Mouse (Mus musculus) hindbrain, embryonic 11.5 days (tissue): ENCODE data around the gene Mroh9. TPM values are rescaled to one million over a fixed set of nuclear protein-coding genes. Genes with fewer than 3 reads are reported as not detected.

Experiments
- ATAC-seq: fragments of 200-750 bp; cut with Nextera tagmentation; 2 replicates; pipeline ENCODE4 v1.8.0; 2017; ENCODE audit warnings: mild to moderate bottlenecking, moderate TSS enrichment, moderate library complexity; ENCODE audit not compliant: low FRiP score
- DNase-seq: peaks from one replicate; pipeline ENCODE4 v3.0.0-alpha.2; 2015; ENCODE audit warnings: low spot score
- H3K27ac ChIP-seq: fragments of 300-500 bp; sonication (generic); 2 replicates; pipeline ENCODE4 v1.5.1; 2014; ENCODE audit warnings: mild to moderate bottlenecking, low read depth, low read length
- H3K27me3 ChIP-seq: fragments of 300-500 bp; sonication (generic); 2 replicates; pipeline ENCODE4 v1.6.1; 2014; ENCODE audit warnings: mild to moderate bottlenecking, low read length, moderate library complexity, mixed read lengths; ENCODE audit not compliant: control insufficient read depth, insufficient read depth
- H3K36me3 ChIP-seq: fragments of 300-500 bp; sonication (generic); 2 replicates; pipeline ENCODE4 v1.6.1; 2014; ENCODE audit warnings: mild to moderate bottlenecking, low read length, moderate library complexity, mixed read lengths; ENCODE audit not compliant: control insufficient read depth, insufficient read depth
- H3K4me1 ChIP-seq: fragments of 300-500 bp; sonication (generic); replicated peaks from 2 replicates; pipeline ENCODE4 v1.6.1; 2014; ENCODE audit warnings: low read length, mixed read lengths; ENCODE audit not compliant: control insufficient read depth, insufficient read depth
- H3K4me2 ChIP-seq: fragments of 300-500 bp; sonication (generic); replicated peaks from 2 replicates; pipeline ENCODE4 v1.6.1; 2014; ENCODE audit warnings: mild to moderate bottlenecking, low read depth, low read length
- H3K4me3 ChIP-seq: fragments of 300-500 bp; sonication (generic); 2 replicates; pipeline ENCODE4 v1.5.1; 2014; ENCODE audit warnings: low read depth, low read length
- H3K9ac ChIP-seq: fragments of 300-500 bp; sonication (generic); 2 replicates; pipeline ENCODE4 v1.6.1; 2014; ENCODE audit warnings: low read depth, low read length
- H3K9me3 ChIP-seq: fragments of 300-500 bp; sonication (generic); 2 replicates; pipeline ENCODE4 v1.6.1; 2016; ENCODE audit warnings: low read length; ENCODE audit not compliant: control insufficient read depth
- WGBS: fragments of 180-500 bp; shearing (Covaris S2); extraction: QIAGEN DNeasy Blood & Tissue Kit; methylation state at CpG from one replicate; pipeline ENCODE4 v1.1.7; 2014; 5-methylcytosine and 5-hydroxymethylcytosine counted together
- polyA plus RNA-seq: library from polyadenylated mRNA; unstranded; fragments of >200 nt; fragmentation: Nextera tagmentation; extraction: Ambion mirVana; gene quantifications from 2 replicates; pipeline ENCODE4 v1.2.1, GENCODE M21; 2014

Mroh9 gene
- polyA plus RNA-seq: not detected in 2 replicates

GRCm38 (mm10) chr1:163085570-163085969 lies at the start of gene Mroh9:
Gene Mroh9 (minus strand): TSS chr1:163085670.
- ATAC-seq (no peak), DNase-seq (no peak)
- H3K27me3 ChIP-seq: no peaks in the 10 kb centered on the region
- H3K36me3 ChIP-seq: no peaks in the 10 kb centered on the region
- H3K9ac ChIP-seq: no peak within 1 kb of the TSS
- H3K4me3 ChIP-seq: no peak within 1 kb of the TSS
- no peak within 1 kb of the TSS for H3K27ac ChIP-seq
- H3K4me2 ChIP-seq: no peak within 1 kb of the TSS
- 89% methylated on average over 2 of the region's 2 CpGs for WGBS
- no peaks in the 10 kb centered on the region for H3K4me1 ChIP-seq
- H3K9me3 ChIP-seq: no peaks in the 10 kb centered on the region

- DNase-seq (no peak), ATAC-seq (no peak)
- H3K4me2 ChIP-seq: no peak overlapping the region
- H3K9me3 ChIP-seq: no peaks in the 10 kb centered on the region
- no peak overlapping the region for H3K4me3 ChIP-seq
- H3K36me3 ChIP-seq: no peaks in the 10 kb centered on the region
- H3K9ac ChIP-seq: no peak overlapping the region
- no peak overlapping the region for H3K27ac ChIP-seq
- WGBS: 75% methylated on average over 3 of the region's 3 CpGs
- H3K27me3 ChIP-seq: no peaks in the 10 kb centered on the region
- H3K4me1 ChIP-seq: no peaks in the 10 kb centered on the region
Measured at GRCm38 (mm10) chr1:163129976-163130375, 44.5 kb upstream of the Mroh9 start.

GRCm38 (mm10) chr1:163129129-163129900 lies 43.8 kb upstream of the Mroh9 start:
- no peak for DNase-seq
- WGBS: 73% methylated on average over 9 of the region's 9 CpGs
- no peak for ATAC-seq

GRCm38 (mm10) chr1:163126175-163126881 lies 40.9 kb upstream of the Mroh9 start:
- Histone ChIP-seq H3K9me3 (no peaks in the 10 kb centered on the region), H3K36me3 (no peaks in the 10 kb centered on the region), H3K27ac (no peak overlapping the region), H3K4me1 (no peaks in the 10 kb centered on the region), H3K27me3 (no peaks in the 10 kb centered on the region), H3K4me2 (no peak overlapping the region), H3K9ac (no peak overlapping the region), H3K4me3 (no peak overlapping the region)
- no peak for ATAC-seq
- no peak for DNase-seq
- 79% methylated on average over 7 of the region's 7 CpGs for WGBS

More at GRCm38 (mm10) chr1:163129129-163129900, 43.8 kb upstream of the Mroh9 start:
- no peaks in the 10 kb centered on the region for H3K36me3 ChIP-seq
- no peak overlapping the region for H3K4me3 ChIP-seq
- no peaks in the 10 kb centered on the region for H3K9me3 ChIP-seq
- no peak overlapping the region for H3K27ac ChIP-seq
- no peak overlapping the region for H3K9ac ChIP-seq
- H3K27me3 ChIP-seq: no peaks in the 10 kb centered on the region
- H3K4me1 ChIP-seq: no peaks in the 10 kb centered on the region
- H3K4me2 ChIP-seq: no peak overlapping the region

- Histone ChIP-seq H3K4me1 (no peaks in the 10 kb centered on the region), H3K27ac (no peak overlapping the region), H3K9ac (no peak overlapping the region), H3K36me3 (no peaks in the 10 kb centered on the region), H3K4me2 (no peak overlapping the region), H3K4me3 (no peak overlapping the region), H3K9me3 (no peaks in the 10 kb centered on the region), H3K27me3 (no peaks in the 10 kb centered on the region)
- 96% methylated on average over 1 of the region's 1 CpGs for WGBS
- no peak for DNase-seq
- ATAC-seq: no peak
Measured at GRCm38 (mm10) chr1:163122414-163122813, 36.9 kb upstream of the Mroh9 start.

GRCm38 (mm10) chr1:163113461-163114174 lies 28.1 kb upstream of the Mroh9 start:
- H3K9ac ChIP-seq: no peak overlapping the region
- no peaks in the 10 kb centered on the region for H3K9me3 ChIP-seq
- no peak overlapping the region for H3K4me2 ChIP-seq
- H3K4me3 ChIP-seq: no peak overlapping the region
- WGBS: 77% methylated on average over 8 of the region's 8 CpGs
- no peak for DNase-seq
- no peaks in the 10 kb centered on the region for H3K36me3 ChIP-seq
- H3K27me3 ChIP-seq: no peaks in the 10 kb centered on the region
- H3K27ac ChIP-seq: no peak overlapping the region
- no peaks in the 10 kb centered on the region for H3K4me1 ChIP-seq
- no peak for ATAC-seq

- H3K4me2 ChIP-seq: no peak overlapping the region
- DNase-seq (no peak), ATAC-seq (no peak)
- no peak overlapping the region for H3K27ac ChIP-seq
- no peak overlapping the region for H3K4me3 ChIP-seq
- H3K9me3 ChIP-seq: no peaks in the 10 kb centered on the region
- no peaks in the 10 kb centered on the region for H3K36me3 ChIP-seq
- WGBS: 92% methylated on average over 4 of the region's 4 CpGs
- H3K27me3 ChIP-seq: no peaks in the 10 kb centered on the region
- no peaks in the 10 kb centered on the region for H3K4me1 ChIP-seq
- no peak overlapping the region for H3K9ac ChIP-seq
Measured at GRCm38 (mm10) chr1:163112482-163113164, 27.2 kb upstream of the Mroh9 start.

GRCm38 (mm10) chr1:163104960-163105359 lies 19.5 kb upstream of the Mroh9 start:
- 57% methylated on average over 1 of the region's 1 CpGs for WGBS

More at GRCm38 (mm10) chr1:163104960-163105359, 19.5 kb upstream of the Mroh9 start:
- Histone ChIP-seq H3K9me3 (no peaks in the 10 kb centered on the region), H3K27ac (no peak overlapping the region), H3K4me3 (no peak overlapping the region), H3K9ac (no peak overlapping the region), H3K4me2 (no peak overlapping the region), H3K4me1 (no peaks in the 10 kb centered on the region), H3K27me3 (no peaks in the 10 kb centered on the region), H3K36me3 (no peaks in the 10 kb centered on the region)
- no peak for DNase-seq
- ATAC-seq: no peak
